Mouse (Mus musculus): ENCODE measurements at regions not wholly inside any gene's neighbourhood (a gene's known extent, or its start where the extent isn't known, plus 50 kb on each side); places are given as distances from the start of the nearest gene placed in this dataset.

DNA sequence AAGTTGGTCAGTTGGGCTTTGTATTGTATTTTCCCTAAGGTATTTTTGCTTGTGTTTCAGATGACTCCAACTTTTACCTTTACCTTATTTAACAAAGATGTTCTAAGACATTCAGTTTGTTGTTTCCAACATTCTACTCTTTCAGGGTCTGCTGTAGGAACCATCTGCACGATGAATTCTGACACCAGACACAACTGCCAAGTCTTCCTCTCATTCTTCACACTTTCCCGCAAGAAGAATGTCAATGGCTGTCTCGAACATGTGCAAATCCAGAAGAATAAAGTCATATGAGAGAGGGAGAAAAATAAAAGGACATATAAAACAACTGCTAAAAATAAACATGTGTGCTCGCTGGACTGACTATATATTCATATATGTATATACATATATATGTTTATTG is 730.6 kb upstream of the B3galt2 start:
- TF ChIP-seq CTCF (IDR thresholded peaks at IDR 0.05; ENCODE audit: low read depth), result no peak
- TF ChIP-seq EP300 (IDR thresholded peaks at IDR 0.05; ENCODE audit: low read depth), result no peak
